Mouse (Mus musculus): ENCODE measurements around the gene Pla2g3.

- TF ChIP-seq CTCF (IDR thresholded peaks at IDR 0.05; ENCODE audit: extremely low read depth, insufficient read depth, insufficient read length, insufficient replicate concordance) = no peak
- no peak for TF ChIP-seq POLR2A (IDR thresholded peaks at IDR 0.05; ENCODE audit: low read depth, low read length)
Measured at GRCm38 (mm10) chr11:3454506-3454905, 33.6 kb upstream of the Pla2g3 start.
